Mouse (Mus musculus) erythroblast, embryonic 14.5 days (primary cell): ENCODE data around the gene Lrrc4b.

ENCODE experiments used
- GATA1 ChIP-seq: IDR thresholded peaks from 2 replicates; pipeline ENCODE4 v1.6.1; 2012; ENCODE audit warnings: low read length, inconsistent platforms, mixed read lengths
- TAL1 ChIP-seq: IDR thresholded peaks from 3 replicates; pipeline ENCODE4 v1.6.1; 2012; ENCODE audit warnings: low read length, inconsistent platforms, mixed read lengths

DNA sequence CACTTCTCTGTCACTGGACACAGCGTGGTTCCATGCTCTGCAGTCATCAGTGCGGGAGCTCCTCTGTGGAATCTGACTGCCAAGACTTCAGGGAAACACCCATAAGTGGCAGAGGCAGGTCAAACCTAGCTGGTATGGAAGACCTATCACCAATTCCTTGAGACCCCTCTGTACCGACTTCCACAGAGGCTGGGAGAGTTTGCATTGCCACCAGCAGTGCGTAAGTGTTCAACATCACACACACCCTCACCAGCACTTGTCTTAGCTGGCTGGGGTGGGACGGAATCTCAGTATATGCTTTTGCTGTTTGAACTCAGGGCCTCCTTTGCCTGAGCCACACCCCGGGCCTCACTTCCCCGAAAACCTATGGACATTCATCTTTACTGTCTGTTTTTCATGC lies 59.1 kb downstream of the Lrrc4b start:
- TF ChIP-seq TAL1 (no peak), GATA1 (no peak)
